Mouse (Mus musculus) kidney, embryonic 16.5 days (tissue): ENCODE measurements around the gene Cenpt. TPM values are rescaled to one million over a fixed set of nuclear protein-coding genes. Genes with fewer than 3 reads are reported as not detected.
"Not testable (repeated sequence)": the region's sequence is repeated elsewhere in the genome, so short reads cannot be mapped to it uniquely, and the experiment has no call there.

Experiments used
- ATAC-seq: fragments of 200-750 bp; cut with Nextera tagmentation; 2 replicates; pipeline ENCODE4 v1.8.0; 2017; ENCODE audit warnings: moderate TSS enrichment; ENCODE audit not compliant: low FRiP score, low TSS enrichment
- H3K27ac ChIP-seq: fragments of 300-500 bp; sonication (generic); 2 replicates; pipeline ENCODE4 v1.5.1; 2014; ENCODE audit warnings: low read length
- H3K27me3 ChIP-seq: fragments of 300-500 bp; sonication (generic); 2 replicates; pipeline ENCODE4 v1.6.1; 2014; ENCODE audit warnings: low read length, control low read depth, mixed read lengths; ENCODE audit not compliant: insufficient read depth
- H3K36me3 ChIP-seq: fragments of 300-500 bp; sonication (generic); 2 replicates; pipeline ENCODE4 v1.6.1; 2014; ENCODE audit warnings: low read length, control low read depth, mixed read lengths; ENCODE audit not compliant: insufficient read depth
- H3K4me1 ChIP-seq: fragments of 300-500 bp; sonication (generic); 2 replicates; pipeline ENCODE4 v1.6.1; 2014; ENCODE audit warnings: low read length, control low read depth, mixed read lengths; ENCODE audit not compliant: insufficient read depth
- H3K4me2 ChIP-seq: fragments of 300-500 bp; sonication (generic); replicated peaks from 2 replicates; pipeline ENCODE4 v1.6.1; 2014; ENCODE audit warnings: low read depth, low read length
- H3K4me3 ChIP-seq: fragments of 300-500 bp; sonication (generic); 2 replicates; pipeline ENCODE4 v1.5.1; 2014; ENCODE audit warnings: mild to moderate bottlenecking, low read length
- H3K9ac ChIP-seq: fragments of 300-500 bp; sonication (generic); replicated peaks from 2 replicates; pipeline ENCODE4 v1.6.1; 2014; ENCODE audit warnings: low read length
- H3K9me3 ChIP-seq: fragments of 300-500 bp; sonication (generic); 2 replicates; pipeline ENCODE4 v1.6.1; 2016; ENCODE audit warnings: low read length, control low read depth
- WGBS: fragments of 180-500 bp; shearing (Covaris S2); extraction: QIAGEN DNeasy Blood & Tissue Kit; methylation state at CpG from one replicate; pipeline ENCODE4 v1.1.7; 2014; 5-methylcytosine and 5-hydroxymethylcytosine counted together
- polyA plus RNA-seq: library from polyadenylated mRNA; unstranded; fragments of >200 nt; fragmentation: Nextera tagmentation; extraction: Ambion mirVana; gene quantifications from 2 replicates; pipeline ENCODE4 v1.2.1, GENCODE M21; 2015

Gene Cenpt
- polyA plus RNA-seq, 1 experiment from 2014 or later, result 44.7 TPM

DNA sequence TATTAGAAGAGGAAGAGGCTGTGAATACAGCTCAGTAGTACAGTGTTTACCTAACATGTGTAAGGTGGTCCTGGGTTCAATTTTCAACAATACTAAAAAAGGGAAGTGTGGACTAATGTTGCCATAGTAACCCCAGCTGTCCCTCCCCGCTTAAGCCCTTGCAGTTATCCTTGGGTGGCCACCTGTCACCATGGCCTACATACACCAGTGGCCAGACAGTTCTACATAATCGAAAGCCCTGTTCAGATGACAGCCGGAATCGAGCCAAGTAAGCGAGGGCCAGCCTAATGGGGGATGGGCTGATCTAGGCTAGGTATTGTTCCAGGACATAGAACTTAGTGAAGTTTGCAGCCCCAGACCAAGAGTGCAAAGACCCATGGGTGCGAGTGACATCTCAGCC is 16.1 kb downstream of the Cenpt start:
- 83% methylated on average over 6 of the region's 6 CpGs for WGBS
- H3K27ac ChIP-seq, result no peak overlapping the region
- no peak overlapping the region for H3K9ac ChIP-seq
- H3K9me3 ChIP-seq, result no peaks in the 10 kb centered on the region
- no peak overlapping the region for H3K4me3 ChIP-seq
- H3K36me3 ChIP-seq, result no peaks in the 10 kb centered on the region
- no peaks in the 10 kb centered on the region for H3K4me1 ChIP-seq
- no peak overlapping the region for H3K4me2 ChIP-seq
- ATAC-seq, result no peak
- no peaks in the 10 kb centered on the region for H3K27me3 ChIP-seq

GRCm38 (mm10) chr8:105835318-105835717 is 17.8 kb downstream of the Cenpt start:
- H3K36me3 ChIP-seq, result no peaks in the 10 kb centered on the region
- no peak overlapping the region for H3K4me3 ChIP-seq
- no peak overlapping the region for H3K4me2 ChIP-seq
- no peaks in the 10 kb centered on the region for H3K9me3 ChIP-seq
- H3K27ac ChIP-seq, result no peak overlapping the region
- H3K4me1 ChIP-seq, result no peaks in the 10 kb centered on the region
- no peak overlapping the region for H3K9ac ChIP-seq
- 0 out of 2 replicates have a peak, but pooled peaks have one; percentile 42 for ATAC-seq
- no peaks in the 10 kb centered on the region for H3K27me3 ChIP-seq
- 31% methylated on average over 11 of the region's 11 CpGs for WGBS

DNA sequence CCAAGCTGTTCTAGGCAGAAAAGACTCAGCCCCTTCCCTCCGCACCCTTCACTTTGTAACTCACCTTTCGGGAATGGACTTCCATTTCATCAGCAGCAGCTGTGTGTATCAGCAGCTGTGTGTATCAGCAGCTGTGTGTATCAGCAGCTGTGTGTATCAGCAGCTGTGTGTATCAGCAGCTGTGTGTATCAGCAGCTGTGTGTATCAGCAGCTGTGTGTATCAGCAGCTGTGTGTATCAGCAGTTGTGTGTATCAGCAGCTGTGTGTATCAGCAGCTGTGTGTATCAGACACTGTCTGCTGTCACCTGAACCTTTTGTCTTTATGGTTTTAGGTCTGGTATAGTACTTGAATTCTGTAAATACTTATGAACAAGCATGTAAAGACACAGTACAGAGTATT is 19.3 kb downstream of the Cenpt start:
- not testable (repeated sequence) for ATAC-seq, H3K4me2 ChIP-seq, H3K27me3 ChIP-seq, H3K4me1 ChIP-seq, H3K36me3 ChIP-seq, H3K4me3 ChIP-seq, H3K27ac ChIP-seq, H3K9me3 ChIP-seq, H3K9ac ChIP-seq
- 78% methylated on average over 2 of the region's 2 CpGs for WGBS

DNA sequence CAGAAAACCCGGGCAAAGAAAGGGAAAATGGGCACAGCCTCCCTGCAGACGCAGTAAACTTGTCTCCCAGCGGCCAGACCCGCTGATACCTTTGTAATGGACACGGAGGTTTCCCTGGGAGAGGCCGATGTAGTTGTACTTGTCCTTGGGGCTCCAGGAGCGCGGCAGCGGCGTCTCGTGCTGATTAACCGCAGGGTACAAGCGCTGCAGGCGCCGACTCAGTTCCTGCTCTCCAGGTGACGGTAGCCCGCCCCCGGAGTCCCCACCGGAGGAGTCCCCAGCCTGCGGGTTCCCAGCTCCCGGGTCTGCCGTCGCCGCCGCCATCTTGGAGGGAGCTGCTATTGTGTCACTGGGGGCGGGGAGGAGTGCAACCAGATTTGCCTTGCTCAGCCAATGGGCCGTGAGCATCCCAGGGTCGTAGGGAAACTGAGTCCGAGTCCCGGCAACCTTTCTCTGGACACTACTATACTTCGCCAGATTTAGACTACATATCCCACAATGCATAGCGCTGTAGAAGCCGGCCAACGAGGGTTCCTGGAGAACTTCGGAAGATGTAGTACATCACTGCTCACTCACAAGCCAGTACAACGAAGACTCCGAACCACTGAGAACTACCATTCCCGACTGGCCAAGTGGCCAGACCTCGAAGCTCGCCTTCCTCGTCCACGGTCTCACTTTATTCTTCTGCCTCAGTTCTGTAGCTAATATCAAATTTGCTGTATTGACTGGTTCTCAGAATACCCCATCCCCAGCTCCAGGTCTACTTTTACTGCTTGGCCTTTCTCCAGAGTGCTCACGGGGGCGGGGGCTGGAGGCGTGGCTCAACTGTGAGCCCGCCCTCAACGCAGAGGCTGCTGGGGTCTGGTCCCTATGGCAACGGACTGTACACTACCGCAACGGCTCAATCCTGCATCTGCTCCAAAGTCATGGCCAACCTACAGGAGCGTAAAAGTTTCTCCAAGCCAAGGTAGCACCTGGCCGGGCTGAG is 25.9 kb downstream of the Cenpt start, which contains the start of the genes Ranbp10 and Tsnaxip1:
Ranbp10 (minus strand) TSS at position 490 of the 988 bp plus-strand sequence.
Tsnaxip1 (plus strand) TSS at position 871 of the 988 bp plus-strand sequence.
- Histone ChIP-seq H3K27ac (peak within 1 kb of the TSS; percentile 74), H3K4me1 (peaks cover 16% of the 10 kb centered on the region), H3K4me3 (peak within 1 kb of the TSS; percentile 88), H3K9ac (peak within 1 kb of the TSS; percentile 90), H3K27me3 (no peaks in the 10 kb centered on the region), H3K36me3 (peaks cover 17% of the 10 kb centered on the region), H3K9me3 (no peaks in the 10 kb centered on the region), H3K4me2 (peak within 1 kb of the TSS; percentile 87)
- ATAC-seq, result peak; percentile 99
- WGBS, result under 1% methylated on average over 52 of the region's 52 CpGs

- 0 out of 2 replicates have a peak overlapping the region, but pooled peaks have one; percentile 2 for H3K27ac ChIP-seq
- 3% methylated on average over 4 of the region's 4 CpGs for WGBS
Measured at GRCm38 (mm10) chr8:105826379-105826778, 26.7 kb downstream of the Cenpt start.

GRCm38 (mm10) chr8:105825506-105825905 is 27.6 kb downstream of the Cenpt start:
- Histone ChIP-seq H3K9ac (no peak overlapping the region), H3K4me3 (peak overlapping the region; percentile 88), H3K27me3 (no peaks in the 10 kb centered on the region), H3K36me3 (peaks cover 33% of the 10 kb centered on the region), H3K27ac (no peak overlapping the region), H3K4me1 (peaks cover 16% of the 10 kb centered on the region), H3K9me3 (no peaks in the 10 kb centered on the region), H3K4me2 (peak overlapping the region; percentile 87)
- no peak for ATAC-seq
- WGBS, result 53% methylated on average over 4 of the region's 4 CpGs

More at GRCm38 (mm10) chr8:105826379-105826778, 26.7 kb downstream of the Cenpt start:
- Histone ChIP-seq H3K4me3 (peak overlapping the region; percentile 88), H3K9ac (peak overlapping the region; percentile 90), H3K9me3 (no peaks in the 10 kb centered on the region), H3K4me2 (peak overlapping the region; percentile 87), H3K4me1 (peaks cover 16% of the 10 kb centered on the region), H3K36me3 (peaks cover 24% of the 10 kb centered on the region), H3K27me3 (no peaks in the 10 kb centered on the region)
- no peak for ATAC-seq

GRCm38 (mm10) chr8:105820925-105821324 is 32.2 kb downstream of the Cenpt start:
- peaks cover 5% of the 10 kb centered on the region for H3K4me1 ChIP-seq
- 100% methylated on average over 1 of the region's 1 CpGs for WGBS
- H3K27me3 ChIP-seq, result no peaks in the 10 kb centered on the region
- peak; percentile 46; the same call in 1 of the 2 replicates for ATAC-seq
- no peaks in the 10 kb centered on the region for H3K9me3 ChIP-seq
- no peak overlapping the region for H3K9ac ChIP-seq
- no peak overlapping the region for H3K27ac ChIP-seq
- no peak overlapping the region for H3K4me2 ChIP-seq
- peaks cover 34% of the 10 kb centered on the region for H3K36me3 ChIP-seq
- no peak overlapping the region for H3K4me3 ChIP-seq

- Histone ChIP-seq H3K27me3 (no peaks in the 10 kb centered on the region), H3K36me3 (peaks cover 32% of the 10 kb centered on the region)
Measured at GRCm38 (mm10) chr8:105819659-105820058, 33.4 kb downstream of the Cenpt start.

DNA sequence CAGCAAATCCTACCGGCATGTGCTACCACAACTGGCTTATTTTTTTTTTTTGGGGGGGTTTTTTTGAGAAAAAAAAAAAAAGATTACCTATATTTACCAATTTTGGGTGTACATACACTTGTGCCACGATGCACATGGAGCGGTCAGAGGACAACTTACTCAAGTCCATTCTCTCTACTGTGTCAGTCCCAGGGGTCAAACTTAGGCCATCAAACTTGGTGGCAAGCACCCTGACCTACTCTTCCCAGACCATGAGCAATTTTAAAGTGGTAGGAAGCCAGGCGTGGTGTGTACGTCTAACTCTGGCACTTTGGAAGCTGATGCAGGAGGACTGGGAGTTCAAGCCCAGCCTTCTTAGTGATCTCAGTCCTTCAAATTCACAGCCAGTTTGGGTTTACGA is 39.8 kb downstream of the Cenpt start:
- H3K4me1 ChIP-seq, result peaks cover 3% of the 10 kb centered on the region; the same call in 1 of the 2 replicates
- H3K4me2 ChIP-seq, result no peak overlapping the region
- H3K4me3 ChIP-seq, result no peak overlapping the region
- H3K27ac ChIP-seq, result no peak overlapping the region
- no peaks in the 10 kb centered on the region; the same call in 1 of the 2 replicates for H3K36me3 ChIP-seq
- no peak overlapping the region for H3K9ac ChIP-seq
- ATAC-seq, result no peak
- WGBS, result 92% methylated on average over 6 of the region's 6 CpGs
- no peaks in the 10 kb centered on the region for H3K27me3 ChIP-seq
- no peaks in the 10 kb centered on the region for H3K9me3 ChIP-seq

More at GRCm38 (mm10) chr8:105819659-105820058, 33.4 kb downstream of the Cenpt start:
- Histone ChIP-seq H3K27ac (no peak overlapping the region), H3K9me3 (no peaks in the 10 kb centered on the region), H3K4me2 (no peak overlapping the region), H3K4me1 (no peaks in the 10 kb centered on the region), H3K4me3 (no peak overlapping the region), H3K9ac (no peak overlapping the region)
- no peak for ATAC-seq
- WGBS, result 92% methylated on average over 3 of the region's 3 CpGs
